Mouse (Mus musculus) limb, embryonic 10.5 days (tissue): Measurements from ENCODE around the gene Kctd10. TPM values are rescaled to one million over a fixed set of nuclear protein-coding genes. Genes with fewer than 3 reads are reported as not detected.

Experiments
- microRNA-seq: library from miRNA; unstranded; fragments of <30 nt; microRNA quantifications from one replicate; pipeline ENCODE4, GENCODE M21; 2017
- polyA plus RNA-seq: library from polyadenylated mRNA; unstranded; fragments of >200 nt; fragmentation: Nextera tagmentation; extraction: Ambion mirVana; gene quantifications from 2 replicates; pipeline ENCODE4 v1.2.1, GENCODE M21; 2016

Gene Kctd10
- polyA plus RNA-seq, 1 experiment from 2014 or later, result 103 TPM

Small RNAs within 50 kb of the gene (microRNA-seq; reads per million reads assigned to microRNA genes)
- 0.88 reads per million for gene Mir7027

Other genes with a start within 250 kb of the Kctd10 start
- gene Acacb, start 234.0 kb downstream of the Kctd10 start, polyA plus RNA-seq, result 4.8 and 5.8 TPM in 2 replicates
- gene Foxn4, start 106.7 kb downstream of the Kctd10 start, polyA plus RNA-seq, result not detected in 2 replicates
- 1.1 and 1.2 TPM in 2 replicates for gene Myo1h, start 91.3 kb downstream of the Kctd10 start, polyA plus RNA-seq
- gene Ube3b, start 99 bp upstream of the Kctd10 start, polyA plus RNA-seq, result 54.5 and 59.5 TPM in 2 replicates
- 29.3 and 34.7 TPM in 2 replicates for gene Mmab, start 63.6 kb upstream of the Kctd10 start, polyA plus RNA-seq
- gene Mvk, start 63.8 kb upstream of the Kctd10 start, polyA plus RNA-seq, result 50.6 and 55.2 TPM in 2 replicates
- gene Fam222a, start 187.5 kb upstream of the Kctd10 start, polyA plus RNA-seq, result 1.4 and 1.9 TPM in 2 replicates